Comparison of ENCODE assay signal across 8 mouse cellular contexts in the genomic region with DNA sequence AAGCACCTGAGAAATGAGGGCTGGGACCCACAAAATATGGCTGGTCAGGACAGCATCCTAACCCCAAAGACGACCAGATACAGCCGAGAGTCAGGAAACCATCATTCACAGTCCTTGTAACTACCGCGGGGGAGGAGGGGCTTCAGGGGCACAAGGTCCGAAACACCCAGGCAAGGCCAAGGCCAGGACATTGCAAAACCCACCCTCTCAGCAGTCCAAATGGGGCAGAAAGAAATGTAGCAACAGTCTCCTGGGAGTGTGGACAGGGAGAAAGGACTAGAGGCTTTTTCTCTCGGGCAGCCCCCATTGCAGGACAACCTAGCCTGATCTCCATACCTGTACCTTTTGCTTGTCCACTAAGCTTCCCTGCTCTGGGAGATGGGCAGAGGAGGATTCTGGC. TPM values are rescaled to one million over a fixed set of nuclear protein-coding genes. Genes with fewer than 3 reads are reported as not detected.
A peak's percentile ranks its signal among the peaks of the same experiment; 100 is the strongest.
DNase-seq lines count a peak whose midpoint lies in the region; ATAC-seq and TF ChIP-seq lines count a peak whose summit lies in the region.

No protein-coding gene starts in this region.

- H3K27ac ChIP-seq in lung, embryonic 14.5 days (ENCODE audit: low read depth) = peak overlapping the region; percentile 84; the same call in 1 of the 2 replicates
- H3K27ac ChIP-seq in embryonic facial prominence, embryonic 11.5 days (replicated peaks; ENCODE audit: low read depth, low read length) = no peak overlapping the region
- peak overlapping the region; percentile 85; the same call in 1 of the 2 replicates for H3K27ac ChIP-seq in limb, embryonic 10.5 days
- no peak overlapping the region for H3K27ac ChIP-seq in neural tube, embryonic 13.5 days (replicated peaks)

- no peaks in the 10 kb centered on the region for H3K27me3 ChIP-seq in lung, embryonic 14.5 days (ENCODE audit: insufficient read depth, low read length)
- no peaks in the 10 kb centered on the region; the same call in 1 of the 2 replicates for H3K27me3 ChIP-seq in embryonic facial prominence, embryonic 11.5 days (ENCODE audit: control insufficient read depth, insufficient read depth, low read length)
- peaks cover 54% of the 10 kb centered on the region for H3K27me3 ChIP-seq in limb, embryonic 10.5 days (ENCODE audit: low read depth, poor library complexity, severe bottlenecking)
- H3K27me3 ChIP-seq in neural tube, embryonic 13.5 days = peaks cover 55% of the 10 kb centered on the region

- H3K36me3 ChIP-seq in lung, embryonic 14.5 days (ENCODE audit: insufficient read depth) = no peaks in the 10 kb centered on the region
- H3K36me3 ChIP-seq in embryonic facial prominence, embryonic 11.5 days (replicated peaks; ENCODE audit: control insufficient read depth, insufficient read depth, low read depth, low read length) = no peaks in the 10 kb centered on the region
- no peaks in the 10 kb centered on the region for H3K36me3 ChIP-seq in limb, embryonic 10.5 days
- no peaks in the 10 kb centered on the region for H3K36me3 ChIP-seq in neural tube, embryonic 13.5 days

- DNase-seq in lung, embryonic 14.5 days = no peak
- DNase-seq in lung, postnatal 25 days (ENCODE audit: low spot score) = no peak
- no peak for DNase-seq in embryonic facial prominence, embryonic 11.5 days (ENCODE audit: low spot score)
- DNase-seq in limb, embryonic 10.5 days (ENCODE audit: low spot score) = no peak
- no peak for DNase-seq in T-cell, adult 2 months (ENCODE audit: low spot score)
- DNase-seq in urinary bladder, postnatal 25 days (ENCODE audit: low spot score) = no peak
- DNase-seq in embryo, embryonic 10.5 days (ENCODE audit: low spot score) = no peak

- WGBS in lung, embryonic 14.5 days = 4% methylated on average over 6 of the region's 6 CpGs
- 16% methylated on average over 6 of the region's 6 CpGs for WGBS in embryonic facial prominence, embryonic 11.5 days
- WGBS in limb, embryonic 10.5 days = 11% methylated on average over 6 of the region's 6 CpGs
- WGBS in neural tube, embryonic 13.5 days = 15% methylated on average over 6 of the region's 6 CpGs

- peaks cover 12% of the 10 kb centered on the region; the same call in 1 of the 2 replicates for H3K4me1 ChIP-seq in lung, embryonic 14.5 days (ENCODE audit: insufficient read depth)
- no peaks in the 10 kb centered on the region; the same call in 1 of the 2 replicates for H3K4me1 ChIP-seq in embryonic facial prominence, embryonic 11.5 days (ENCODE audit: control insufficient read depth, insufficient read depth, low read length)
- H3K4me1 ChIP-seq in limb, embryonic 10.5 days = peaks cover 20% of the 10 kb centered on the region
- H3K4me1 ChIP-seq in neural tube, embryonic 13.5 days (replicated peaks) = peaks cover 29% of the 10 kb centered on the region

- peak overlapping the region; percentile 84 for H3K4me2 ChIP-seq in lung, embryonic 14.5 days
- peak overlapping the region; percentile 91 for H3K4me2 ChIP-seq in embryonic facial prominence, embryonic 11.5 days (ENCODE audit: low read depth, low read length)
- peak overlapping the region; percentile 69 for H3K4me2 ChIP-seq in neural tube, embryonic 13.5 days

- 0 out of 2 replicates have a peak, but pooled peaks have one; percentile 1 for TF ChIP-seq CTCF in lung, embryonic 14.5 days (IDR thresholded peaks at IDR 0.05; ENCODE audit: low read depth)

- H3K9ac ChIP-seq in lung, embryonic 14.5 days = peak overlapping the region; percentile 80
- H3K9ac ChIP-seq in embryonic facial prominence, embryonic 11.5 days (replicated peaks; ENCODE audit: low read length) = peak overlapping the region; percentile 77
- peak overlapping the region; percentile 70 for H3K9ac ChIP-seq in neural tube, embryonic 13.5 days

- no peak for ATAC-seq in lung, embryonic 14.5 days (ENCODE audit: insufficient read depth)
- ATAC-seq in embryonic facial prominence, embryonic 11.5 days (replicated peaks; ENCODE audit: insufficient number of reproducible peaks, low FRiP score, low TSS enrichment, low read depth) = no peak
- ATAC-seq in neural tube, embryonic 13.5 days (ENCODE audit: low read depth) = no peak

- no peaks in the 10 kb centered on the region for H3K9me3 ChIP-seq in lung, embryonic 14.5 days (ENCODE audit: low read depth, low read length)
- H3K9me3 ChIP-seq in embryonic facial prominence, embryonic 11.5 days (replicated peaks; ENCODE audit: control insufficient read depth, low read length) = no peaks in the 10 kb centered on the region
- no peaks in the 10 kb centered on the region for H3K9me3 ChIP-seq in limb, embryonic 10.5 days (replicated peaks)
- no peaks in the 10 kb centered on the region for H3K9me3 ChIP-seq in neural tube, embryonic 13.5 days

- H3K4me3 ChIP-seq in lung, embryonic 14.5 days (ENCODE audit: low read depth, low read length) = peak overlapping the region; percentile 64
- peak overlapping the region; percentile 54 for H3K4me3 ChIP-seq in embryonic facial prominence, embryonic 11.5 days (ENCODE audit: low read depth, low read length)
- peak overlapping the region; percentile 76 for H3K4me3 ChIP-seq in limb, embryonic 10.5 days
- peak overlapping the region; percentile 47 for H3K4me3 ChIP-seq in neural tube, embryonic 13.5 days

RNA-seq across cellular contexts. Expression of a gene that starts 1.1 kb away (rescaled TPM):
- 30.2 and 32.9 TPM in 2 replicates for polyA plus RNA-seq in lung, embryonic 14.5 days (2014; fragmentation: Nextera tagmentation; extraction: Ambion mirVana)
- polyA plus RNA-seq in embryonic facial prominence, embryonic 11.5 days (2014; fragmentation: Nextera tagmentation; extraction: Ambion mirVana) = 8.7 and 13.1 TPM in 2 replicates
- 13.2 and 14.5 TPM in 2 replicates for polyA plus RNA-seq in limb, embryonic 10.5 days (2016; fragmentation: Nextera tagmentation; extraction: Ambion mirVana)
- 6.0 and 7.4 TPM in 2 replicates for polyA plus RNA-seq in neural tube, embryonic 13.5 days (2015; fragmentation: Nextera tagmentation; extraction: Ambion mirVana)

RNA-seq across cellular contexts. Expression of a gene that starts 16.7 kb away (rescaled TPM):
- not detected in 2 replicates for polyA plus RNA-seq in lung, embryonic 14.5 days (2014; fragmentation: Nextera tagmentation; extraction: Ambion mirVana)
- not detected in 2 replicates for polyA plus RNA-seq in embryonic facial prominence, embryonic 11.5 days (2014; fragmentation: Nextera tagmentation; extraction: Ambion mirVana)
- polyA plus RNA-seq in limb, embryonic 10.5 days (2016; fragmentation: Nextera tagmentation; extraction: Ambion mirVana) = not detected in 2 replicates
- not detected in 2 replicates for polyA plus RNA-seq in neural tube, embryonic 13.5 days (2015; fragmentation: Nextera tagmentation; extraction: Ambion mirVana)

RNA-seq across cellular contexts. Expression of a gene that starts 23.3 kb away (rescaled TPM):
- polyA plus RNA-seq in lung, embryonic 14.5 days (2014; fragmentation: Nextera tagmentation; extraction: Ambion mirVana) = 269 and 311 TPM in 2 replicates
- 54.3 and 74.6 TPM in 2 replicates for polyA plus RNA-seq in embryonic facial prominence, embryonic 11.5 days (2014; fragmentation: Nextera tagmentation; extraction: Ambion mirVana)
- polyA plus RNA-seq in limb, embryonic 10.5 days (2016; fragmentation: Nextera tagmentation; extraction: Ambion mirVana) = 96.5 and 97.2 TPM in 2 replicates
- 78.3 and 82.0 TPM in 2 replicates for polyA plus RNA-seq in neural tube, embryonic 13.5 days (2015; fragmentation: Nextera tagmentation; extraction: Ambion mirVana)

RNA-seq across cellular contexts. Expression of a gene that starts 25.1 kb away (rescaled TPM):
- 28.3 and 30.0 TPM in 2 replicates for polyA plus RNA-seq in lung, embryonic 14.5 days (2014; fragmentation: Nextera tagmentation; extraction: Ambion mirVana)
- 40.4 and 44.4 TPM in 2 replicates for polyA plus RNA-seq in embryonic facial prominence, embryonic 11.5 days (2014; fragmentation: Nextera tagmentation; extraction: Ambion mirVana)
- polyA plus RNA-seq in limb, embryonic 10.5 days (2016; fragmentation: Nextera tagmentation; extraction: Ambion mirVana) = 31.3 and 43.3 TPM in 2 replicates
- polyA plus RNA-seq in neural tube, embryonic 13.5 days (2015; fragmentation: Nextera tagmentation; extraction: Ambion mirVana) = 91.8 and 101 TPM in 2 replicates

Comparison
In these comparisons a context has a peak if more than half of its experiments do, and no peak if none do; other contexts are left out.
1. H3K27ac ChIP-seq: peak in lung, embryonic 14.5 days (single experiment) and limb, embryonic 10.5 days (single experiment); none in embryonic facial prominence, embryonic 11.5 days (single experiment) and neural tube, embryonic 13.5 days (single experiment).
2. Peak in every context shown above with its lines, with median percentiles within 50 percentile points of each other: H3K4me2 ChIP-seq, H3K4me3 ChIP-seq and H3K9ac ChIP-seq.